Mouse (Mus musculus) forebrain, embryonic 10.5 days (tissue): ENCODE measurements at regions not wholly inside any gene's neighbourhood (a gene's known extent, or its start where the extent isn't known, plus 50 kb on each side); places are given as distances from the start of the nearest gene placed in this dataset. TPM values are rescaled to one million over a fixed set of nuclear protein-coding genes. Genes with fewer than 3 reads are reported as not detected.

ENCODE experiments used
- DNase-seq: peaks from one replicate; pipeline ENCODE4 v3.0.0-alpha.2; 2017; ENCODE audit warnings: low spot score; ENCODE audit errors: extremely low spot score
- H3K27ac ChIP-seq: fragments of 300-500 bp; sonication (generic); 2 replicates; pipeline ENCODE4 v1.5.1; 2016; ENCODE audit warnings: mild to moderate bottlenecking
- H3K27me3 ChIP-seq: fragments of 300-500 bp; sonication (generic); 2 replicates; pipeline ENCODE4 v1.6.1; 2016; ENCODE audit warnings: mild to moderate bottlenecking; ENCODE audit not compliant: poor library complexity, severe bottlenecking
- H3K36me3 ChIP-seq: fragments of 300-500 bp; sonication (generic); replicated peaks from 2 replicates; pipeline ENCODE4 v1.6.1; 2016; ENCODE audit warnings: mild to moderate bottlenecking, moderate library complexity
- H3K4me1 ChIP-seq: fragments of 300-500 bp; sonication (generic); 2 replicates; pipeline ENCODE4 v1.6.1; 2016
- H3K4me3 ChIP-seq: fragments of 300-500 bp; sonication (generic); 2 replicates; pipeline ENCODE4 v1.5.1; 2016; ENCODE audit warnings: mild to moderate bottlenecking, moderate library complexity
- H3K9me3 ChIP-seq: fragments of 300-500 bp; sonication (generic); 2 replicates; pipeline ENCODE4 v1.6.1; 2016; ENCODE audit warnings: mild to moderate bottlenecking, moderate library complexity
- WGBS: fragments of 180-500 bp; shearing (Covaris S2); methylation state at CpG from one replicate; pipeline ENCODE4 v1.1.7; 2016; 5-methylcytosine and 5-hydroxymethylcytosine counted together
- microRNA counts: library from miRNA; unstranded; fragments of <30 nt; microRNA quantifications from one replicate; lab custom pipeline; 2017
- microRNA-seq: library from miRNA; unstranded; fragments of <30 nt; microRNA quantifications from one replicate; pipeline ENCODE4, GENCODE M21; 2017

- Histone ChIP-seq H3K4me1 (no peaks in the 10 kb centered on the region), H3K36me3 (no peaks in the 10 kb centered on the region), H3K27ac (no peak overlapping the region), H3K4me3 (no peak overlapping the region), H3K27me3 (peaks cover 30% of the 10 kb centered on the region), H3K9me3 (no peaks in the 10 kb centered on the region)
- 93% methylated on average over 7 of the region's 7 CpGs for WGBS
- DNase-seq, result no peak
Measured at GRCm38 (mm10) chr2:94233597-94233996, 75.8 kb upstream of the Hsd17b12 start.

GRCm38 (mm10) chr2:94219421-94219820 is 61.7 kb upstream of the Hsd17b12 start:
- Histone ChIP-seq H3K9me3 (no peaks in the 10 kb centered on the region), H3K27me3 (no peaks in the 10 kb centered on the region), H3K36me3 (no peaks in the 10 kb centered on the region), H3K27ac (no peak overlapping the region), H3K4me1 (no peaks in the 10 kb centered on the region), H3K4me3 (no peak overlapping the region)
- DNase-seq, result no peak
- 84% methylated on average over 5 of the region's 5 CpGs for WGBS

GRCm38 (mm10) chr2:94217481-94217880 is 59.7 kb upstream of the Hsd17b12 start:
- DNase-seq, result no peak
- WGBS, result 91% methylated on average over 3 of the region's 3 CpGs
- H3K27me3 ChIP-seq, result no peaks in the 10 kb centered on the region
- no peak overlapping the region for H3K27ac ChIP-seq
- no peaks in the 10 kb centered on the region for H3K36me3 ChIP-seq
- no peaks in the 10 kb centered on the region for H3K4me1 ChIP-seq
- no peak overlapping the region for H3K4me3 ChIP-seq
- H3K9me3 ChIP-seq, result no peaks in the 10 kb centered on the region

- Histone ChIP-seq H3K27ac (no peak overlapping the region), H3K9me3 (no peaks in the 10 kb centered on the region), H3K4me3 (no peak overlapping the region), H3K36me3 (no peaks in the 10 kb centered on the region), H3K27me3 (no peaks in the 10 kb centered on the region), H3K4me1 (no peaks in the 10 kb centered on the region)
- DNase-seq, result no peak
- WGBS, result 90% methylated on average over 3 of the region's 3 CpGs
Measured at GRCm38 (mm10) chr2:94215455-94215854, 57.7 kb upstream of the Hsd17b12 start.

MicroRNAs encoded in the stretch of these regions (microRNA counts, 519-probe panel; counts per million panel counts)
- microRNA mmu-miR-129-3p (lab: Ali Mortazavi, UCI) (2,962 counts per million, percentile 71 among the panel's probes with 10 or more counts), microRNA mmu-miR-129-5p (lab: Ali Mortazavi, UCI) (341 counts per million, percentile 65 among the panel's probes with 10 or more counts)

Small RNAs in the stretch of these regions (microRNA-seq; reads per million reads assigned to microRNA genes)
- gene Mir129-2 (0.90 reads per million), gene Mir129b (not detected)
